Mouse (Mus musculus) thymus, adult 2 months (tissue): Measurements from ENCODE around the gene Mob1a.

Experiments
- CTCF ChIP-seq: fragments of 200-500 bp; IDR thresholded peaks from 2 replicates; pipeline ENCODE4 v1.5.1; 2012; ENCODE audit warnings: mild to moderate bottlenecking, control low read depth, low read length, moderate library complexity, borderline replicate concordance; ENCODE audit not compliant: control insufficient read depth, poor library complexity, insufficient read depth; ENCODE audit errors: extremely low read depth
- POLR2A ChIP-seq: fragments of 200-500 bp; IDR thresholded peaks from 2 replicates; pipeline ENCODE4 v1.6.1; 2012; ENCODE audit warnings: mild to moderate bottlenecking, low read length, control low read depth, moderate library complexity; ENCODE audit not compliant: control insufficient read depth, poor library complexity, insufficient read depth; ENCODE audit errors: extremely low read depth

GRCm38 (mm10) chr6:83316022-83316421, 9.8 kb upstream of the Mob1a start:
- TF ChIP-seq CTCF (no peak), POLR2A (no peak)
